ENCODE assay signal across 8 mouse cellular contexts in the genomic region with DNA sequence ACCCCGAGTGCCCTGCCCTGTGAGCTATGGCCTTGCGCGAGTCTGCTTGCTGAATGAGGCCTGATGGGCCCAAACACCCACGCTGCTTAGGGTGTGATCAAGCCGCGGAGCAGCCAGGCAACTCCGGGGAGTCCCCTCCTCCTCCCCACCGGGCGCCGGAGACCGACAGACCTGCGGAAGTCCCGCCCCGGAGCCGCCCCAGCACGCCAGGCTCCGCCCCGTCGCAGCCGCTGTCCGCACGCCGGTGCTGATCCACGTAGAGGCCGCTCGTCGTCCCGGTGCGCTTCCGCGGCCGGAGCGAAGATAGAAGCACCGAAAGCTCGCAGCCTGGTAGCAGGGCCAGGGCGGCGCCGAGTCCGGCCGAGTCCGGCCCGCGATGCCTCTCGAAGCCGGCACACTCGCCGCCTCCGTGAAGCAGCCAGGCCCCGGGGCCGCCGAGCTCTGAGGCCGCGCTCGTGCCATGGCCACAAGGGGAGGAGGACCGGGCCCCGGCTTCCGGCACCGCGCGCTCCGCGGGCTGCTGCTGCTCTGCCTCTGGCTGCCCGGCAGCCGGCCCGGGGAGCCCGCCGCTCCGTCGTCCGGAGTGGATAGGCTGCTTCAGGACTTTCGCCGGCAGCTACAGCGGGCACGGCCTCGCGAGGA. TPM values are rescaled to one million over a fixed set of nuclear protein-coding genes. Genes with fewer than 3 reads are reported as not detected.
DNase-seq lines count a peak whose midpoint lies in the region; ATAC-seq lines count a peak whose summit lies in the region.

A gene (plus strand): TSS at position 209 of the 642 bp plus-strand sequence.

- under 1% methylated on average over 60 of the region's 76 CpGs for WGBS in hindbrain, embryonic 11.5 days

- peak within 1 kb of the TSS; percentile 67 for H3K9ac ChIP-seq in hindbrain, embryonic 11.5 days (ENCODE audit: low read depth, low read length)

- H3K4me1 ChIP-seq in hindbrain, embryonic 11.5 days (replicated peaks; ENCODE audit: control insufficient read depth, insufficient read depth, low read length) = peaks cover 7% of the 10 kb centered on the region; the same call in 1 of the 2 replicates

- 0 out of 2 replicates have a peak, but pooled peaks cover 4% of the 10 kb centered on the region for H3K27me3 ChIP-seq in hindbrain, embryonic 11.5 days (ENCODE audit: control insufficient read depth, insufficient read depth, low read length)

- no peaks in the 10 kb centered on the region for H3K9me3 ChIP-seq in hindbrain, embryonic 11.5 days (ENCODE audit: control insufficient read depth, low read length)

- peak; percentile 96 for DNase-seq in Muller cell, postnatal 12 days (ENCODE audit: inconsistent ontology term)
- peak; percentile 90 for DNase-seq in cerebellum, adult 9-11 months
- peak; percentile 66 to 88 for DNase-seq in frontal cortex, adult 2 months (ENCODE audit: extremely low spot score in 1 of 2, low spot score in 1 of 2)
- DNase-seq in hindbrain, embryonic 11.5 days (ENCODE audit: low spot score) = peak; percentile 94
- peak; percentile 86 to 87 for DNase-seq in layer of hippocampus, postnatal 14 days (ENCODE audit: low spot score in 2 of 2)
- peak; percentile 94 for DNase-seq in lung, postnatal 14 days
- DNase-seq in retina, adult 2 months (ENCODE audit: low read depth, low spot score) = peak; percentile 71
- DNase-seq in thymus, postnatal 36 days = peak; percentile 92 to 94

- no peaks in the 10 kb centered on the region for H3K36me3 ChIP-seq in hindbrain, embryonic 11.5 days (ENCODE audit: control insufficient read depth, insufficient read depth, low read length)

- H3K4me2 ChIP-seq in hindbrain, embryonic 11.5 days (replicated peaks; ENCODE audit: low read depth, low read length) = peak within 1 kb of the TSS; percentile 99

- peak; percentile 96 for ATAC-seq in hindbrain, embryonic 11.5 days (ENCODE audit: low FRiP score)

- H3K27ac ChIP-seq in hindbrain, embryonic 11.5 days (ENCODE audit: low read depth, low read length) = peak within 1 kb of the TSS; percentile 65

- H3K4me3 ChIP-seq in hindbrain, embryonic 11.5 days (ENCODE audit: low read depth, low read length) = peak within 1 kb of the TSS; percentile 84

RNA-seq across cellular contexts. Expression of the gene that starts here (rescaled TPM):
- 113 TPM in 2 replicates for polyA plus RNA-seq in frontal cortex, adult 2 months (2012; rRNA removed)
- 9.3 and 9.4 TPM in 2 replicates for polyA plus RNA-seq in hindbrain, embryonic 11.5 days (2014; fragmentation: Nextera tagmentation; extraction: Ambion mirVana)
- 100 to 1,000 TPM; 161 to 173 TPM for total RNA-seq in layer of hippocampus, postnatal 14 days (2021)

Comparison
In these comparisons a context has a peak if more than half of its experiments do, and no peak if none do; other contexts are left out.
1. Peak in every context shown above with its lines: DNase-seq, ATAC-seq, H3K4me3 ChIP-seq and H3K27ac ChIP-seq.
2. RNA of the gene that starts here (polyA plus RNA-seq): 113 TPM in frontal cortex, adult 2 months; 9.3 to 9.4 TPM in hindbrain, embryonic 11.5 days; every median in the first group is over 10 times any median in the second.